Mouse (Mus musculus): ENCODE measurements around the gene Plcxd3. TPM values are rescaled to one million over a fixed set of nuclear protein-coding genes. Genes with fewer than 3 reads are reported as not detected.

The Plcxd3 gene
- total and polyA plus RNA-seq, 3 experiments: 0.18 to 0.34 (median 0.18) TPM

GRCm38 (mm10) chr15:4498036-4498435, 122.7 kb downstream of the Plcxd3 start:
- H3K4me1 ChIP-seq (ENCODE audit: control insufficient read depth, insufficient read depth, low read length): no peaks in the 10 kb centered on the region
- no peaks in the 10 kb centered on the region for H3K36me3 ChIP-seq (ENCODE audit: control insufficient read depth, insufficient read depth, low read length)
- TF ChIP-seq EP300 (IDR thresholded peaks at IDR 0.05; ENCODE audit: insufficient read depth, low read depth, low read length) (no peak), CTCF (IDR thresholded peaks at IDR 0.05) (no peak), POLR2A (IDR thresholded peaks at IDR 0.05; ENCODE audit: insufficient read depth, low read depth, low read length) (no peak)
- intact Hi-C loops (cut with DNase I): no loop called here
- no peak overlapping the region for H3K27ac ChIP-seq
- H3K79me2 ChIP-seq (replicated peaks; ENCODE audit: control insufficient read depth, insufficient read depth, low read length): no peaks in the 10 kb centered on the region
- no peak overlapping the region for H3K9ac ChIP-seq (ENCODE audit: low read depth, low read length)
- no peaks in the 10 kb centered on the region for H3K27me3 ChIP-seq (ENCODE audit: control insufficient read depth, insufficient read depth, low read length)
- H3K4me3 ChIP-seq: no peak overlapping the region
- no peak for DNase-seq
- 50% methylated on average over 3 of the region's 3 CpGs for WGBS

- intact Hi-C loops (cut with DNase I): no loop called here
- TF ChIP-seq CTCF (IDR thresholded peaks at IDR 0.05) (no peak), POLR2A (IDR thresholded peaks at IDR 0.05; ENCODE audit: insufficient read depth, low read depth, low read length) (no peak), EP300 (IDR thresholded peaks at IDR 0.05; ENCODE audit: insufficient read depth, low read depth, low read length) (no peak)
- H3K9ac ChIP-seq (ENCODE audit: low read depth, low read length): no peak overlapping the region
- H3K27ac ChIP-seq: no peak overlapping the region
- no peaks in the 10 kb centered on the region for H3K27me3 ChIP-seq (ENCODE audit: control insufficient read depth, insufficient read depth, low read length)
- WGBS: 77% methylated on average over 3 of the region's 3 CpGs
- no peak overlapping the region for H3K4me3 ChIP-seq
- DNase-seq: no peak
- no peaks in the 10 kb centered on the region for H3K4me1 ChIP-seq (ENCODE audit: control insufficient read depth, insufficient read depth, low read length)
- no peaks in the 10 kb centered on the region for H3K36me3 ChIP-seq (ENCODE audit: control insufficient read depth, insufficient read depth, low read length)
- H3K79me2 ChIP-seq (replicated peaks; ENCODE audit: control insufficient read depth, insufficient read depth, low read length): no peaks in the 10 kb centered on the region
Observed at GRCm38 (mm10) chr15:4503366-4503765, 128.1 kb downstream of the Plcxd3 start.

- TF ChIP-seq CTCF (IDR thresholded peaks at IDR 0.05): no peak
- no peak for TF ChIP-seq EP300 (IDR thresholded peaks at IDR 0.05; ENCODE audit: insufficient read depth, low read depth, low read length)
- TF ChIP-seq POLR2A (IDR thresholded peaks at IDR 0.05; ENCODE audit: insufficient read depth, low read depth, low read length): no peak
- Histone ChIP-seq H3K79me2 (replicated peaks; ENCODE audit: control insufficient read depth, insufficient read depth, low read length) (no peaks in the 10 kb centered on the region), H3K4me1 (ENCODE audit: control insufficient read depth, insufficient read depth, low read length) (no peaks in the 10 kb centered on the region), H3K9ac (ENCODE audit: low read depth, low read length) (no peak overlapping the region), H3K27me3 (ENCODE audit: control insufficient read depth, insufficient read depth, low read length) (no peaks in the 10 kb centered on the region), H3K36me3 (ENCODE audit: control insufficient read depth, insufficient read depth, low read length) (no peaks in the 10 kb centered on the region), H3K27ac (no peak overlapping the region), H3K4me3 (no peak overlapping the region)
- intact Hi-C loops (cut with DNase I): no loop called here
- DNase-seq: no peak
- 62% methylated on average over 4 of the region's 4 CpGs for WGBS
Observed at GRCm38 (mm10) chr15:4503826-4504225, 128.5 kb downstream of the Plcxd3 start.

GRCm38 (mm10) chr15:4514724-4515123, 139.4 kb downstream of the Plcxd3 start:
- Histone ChIP-seq H3K4me3 (no peak overlapping the region), H3K27ac (no peak overlapping the region), H3K79me2 (replicated peaks; ENCODE audit: control insufficient read depth, insufficient read depth, low read length) (no peaks in the 10 kb centered on the region), H3K36me3 (ENCODE audit: control insufficient read depth, insufficient read depth, low read length) (no peaks in the 10 kb centered on the region), H3K27me3 (ENCODE audit: control insufficient read depth, insufficient read depth, low read length) (no peaks in the 10 kb centered on the region), H3K9ac (ENCODE audit: low read depth, low read length) (no peak overlapping the region), H3K4me1 (ENCODE audit: control insufficient read depth, insufficient read depth, low read length) (no peaks in the 10 kb centered on the region)
- no peak for TF ChIP-seq POLR2A (IDR thresholded peaks at IDR 0.05; ENCODE audit: insufficient read depth, low read depth, low read length)
- no peak for TF ChIP-seq CTCF (IDR thresholded peaks at IDR 0.05)
- TF ChIP-seq EP300 (IDR thresholded peaks at IDR 0.05; ENCODE audit: insufficient read depth, low read depth, low read length): no peak
- 90% methylated on average over 1 of the region's 1 CpGs for WGBS
- intact Hi-C loops (cut with DNase I): no loop called here
- no peak for DNase-seq

- no peaks in the 10 kb centered on the region for H3K79me2 ChIP-seq (replicated peaks; ENCODE audit: control insufficient read depth, insufficient read depth, low read length)
- H3K27ac ChIP-seq: no peak overlapping the region
- H3K9ac ChIP-seq (ENCODE audit: low read depth, low read length): no peak overlapping the region
- 52% methylated on average over 3 of the region's 3 CpGs for WGBS
- TF ChIP-seq EP300 (IDR thresholded peaks at IDR 0.05; ENCODE audit: insufficient read depth, low read depth, low read length) (no peak), CTCF (IDR thresholded peaks at IDR 0.05) (no peak), POLR2A (IDR thresholded peaks at IDR 0.05; ENCODE audit: insufficient read depth, low read depth, low read length) (no peak)
- no peak overlapping the region for H3K4me3 ChIP-seq
- H3K4me1 ChIP-seq (ENCODE audit: control insufficient read depth, insufficient read depth, low read length): no peaks in the 10 kb centered on the region
- no peaks in the 10 kb centered on the region for H3K27me3 ChIP-seq (ENCODE audit: control insufficient read depth, insufficient read depth, low read length)
- intact Hi-C loops (cut with DNase I): no loop called here
- no peaks in the 10 kb centered on the region for H3K36me3 ChIP-seq (ENCODE audit: control insufficient read depth, insufficient read depth, low read length)
- DNase-seq: no peak
Observed at GRCm38 (mm10) chr15:4524598-4524997, 149.3 kb downstream of the Plcxd3 start.

GRCm38 (mm10) chr15:4533700-4534099, 158.4 kb downstream of the Plcxd3 start:
- Histone ChIP-seq H3K27me3 (ENCODE audit: control insufficient read depth, insufficient read depth, low read length) (no peaks in the 10 kb centered on the region), H3K36me3 (ENCODE audit: control insufficient read depth, insufficient read depth, low read length) (no peaks in the 10 kb centered on the region), H3K9ac (ENCODE audit: low read depth, low read length) (no peak overlapping the region), H3K4me3 (no peak overlapping the region), H3K27ac (no peak overlapping the region), H3K79me2 (replicated peaks; ENCODE audit: control insufficient read depth, insufficient read depth, low read length) (no peaks in the 10 kb centered on the region), H3K4me1 (ENCODE audit: control insufficient read depth, insufficient read depth, low read length) (no peaks in the 10 kb centered on the region)
- no peak for TF ChIP-seq POLR2A (IDR thresholded peaks at IDR 0.05; ENCODE audit: insufficient read depth, low read depth, low read length)
- TF ChIP-seq EP300 (IDR thresholded peaks at IDR 0.05; ENCODE audit: insufficient read depth, low read depth, low read length): no peak
- WGBS: 79% methylated on average over 2 of the region's 2 CpGs
- intact Hi-C loops (cut with DNase I): no loop called here
- no peak for DNase-seq

Measured in heart, adult 2 months (tissue).